Mouse (Mus musculus) kidney, postnatal 36 days (tissue): ENCODE data around the gene C1galt1.

Experiments
- DNase-seq, 2 experiments: peaks; one replicate each; pipeline ENCODE4 v3.0.0; 2021 to 2022; ENCODE audit warnings: mixed read lengths in 2 of 2

The C1galt1 gene

GRCm38 (mm10) chr6:7844802-7845679 lies at the start of gene C1galt1:
Gene C1galt1, plus strand, starts transcription at chr6:7844842.
- DNase-seq: peak; percentile 62 to 83

GRCm38 (mm10) chr6:7799969-7800368 lies 44.7 kb upstream of the C1galt1 start:
- DNase-seq: peak; percentile 8 to 19

DNA sequence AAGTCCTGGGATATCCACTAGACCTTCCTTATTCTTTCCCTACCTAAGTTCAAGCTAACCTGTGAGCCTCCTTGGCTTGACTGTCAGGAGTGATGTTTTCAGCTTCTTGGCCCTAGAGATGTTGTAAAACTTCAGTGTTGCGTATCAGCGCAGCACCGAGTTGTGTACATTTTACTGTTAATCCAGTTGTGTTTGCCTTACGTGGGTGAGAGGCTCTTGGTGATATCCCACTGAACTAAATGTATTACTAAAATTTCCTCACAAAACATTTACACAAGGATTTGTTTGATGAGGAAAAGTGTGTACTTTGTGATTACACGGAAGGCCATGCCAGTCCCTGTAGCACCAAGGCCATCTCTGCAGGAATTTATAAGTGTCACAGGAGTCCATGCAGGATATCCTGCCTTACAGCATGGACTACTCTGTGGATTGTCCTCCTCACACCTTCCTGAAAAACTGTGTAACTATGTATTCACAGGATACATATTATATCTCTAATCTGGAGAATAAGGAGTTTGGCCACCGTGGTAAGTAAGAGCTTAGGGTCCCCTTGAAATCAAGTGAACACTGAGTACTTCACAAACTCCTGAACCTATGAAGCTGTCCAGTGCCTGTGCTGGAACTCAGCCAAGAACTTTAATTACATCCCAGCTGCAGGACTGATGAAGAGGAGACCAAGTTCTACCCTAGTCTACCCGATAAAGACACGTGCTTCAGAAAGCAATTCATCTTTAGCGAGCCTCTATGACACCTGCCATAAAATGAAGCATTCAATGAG lies 40.7 kb upstream of the C1galt1 start:
- no peak for DNase-seq

DNA sequence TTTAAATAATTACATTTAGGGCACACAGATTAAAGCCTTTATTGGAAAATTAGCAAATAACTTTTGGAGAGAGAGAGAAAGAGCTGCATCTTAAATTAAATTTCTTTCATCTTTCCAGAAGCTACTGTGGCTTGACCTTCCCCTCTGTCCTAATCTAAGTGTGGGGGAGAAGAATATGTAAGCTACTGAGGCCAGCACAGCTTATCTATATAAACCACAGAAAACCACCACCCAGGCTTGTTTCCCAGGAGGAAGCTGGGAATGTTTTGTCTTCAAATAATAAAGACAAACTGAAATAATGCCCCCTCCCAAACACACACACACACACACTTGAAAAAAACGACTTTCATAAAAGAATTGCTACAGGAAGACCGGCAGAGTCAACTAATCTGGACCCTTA lies 30.5 kb upstream of the C1galt1 start:
- DNase-seq: no peak

DNA sequence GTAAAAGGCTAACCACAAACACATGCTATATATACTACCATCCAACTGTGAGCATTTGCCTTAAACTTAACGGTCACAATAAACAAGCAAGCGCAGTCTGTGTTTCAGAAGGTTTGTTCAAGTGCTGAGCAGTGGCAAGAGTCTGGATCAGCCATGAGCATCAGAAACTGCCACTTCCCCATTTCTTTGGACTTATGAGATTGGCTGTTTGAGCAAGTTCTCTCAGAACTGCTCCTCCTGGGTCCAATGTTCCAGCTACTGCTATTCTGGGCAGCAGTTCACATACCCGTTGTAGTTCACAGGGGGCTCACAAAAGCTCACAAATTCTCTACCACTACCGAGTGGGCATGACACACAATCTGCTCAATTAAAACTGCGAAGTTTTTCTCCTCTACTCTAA lies 28.4 kb upstream of the C1galt1 start:
- DNase-seq: no peak

GRCm38 (mm10) chr6:7822688-7823087 lies 22.0 kb upstream of the C1galt1 start:
- DNase-seq: no peak

DNA sequence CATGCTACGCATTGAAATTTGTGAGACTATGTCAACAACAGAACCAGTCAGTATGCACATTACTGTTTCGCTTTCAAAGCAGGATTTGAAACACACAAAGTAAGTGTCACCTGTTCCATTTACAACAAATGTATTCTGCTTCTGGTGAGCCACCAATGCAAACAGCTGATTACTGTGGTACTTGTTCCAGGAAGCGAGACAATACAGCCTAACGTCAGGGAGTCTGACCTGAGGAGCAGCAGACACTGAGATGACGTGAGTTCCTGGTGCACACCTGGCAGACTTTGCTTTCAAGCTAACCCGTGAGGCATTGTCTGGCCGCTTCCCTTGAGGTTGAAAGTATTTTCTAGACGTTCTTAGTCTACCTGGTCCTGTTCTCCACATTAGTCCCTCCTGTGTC lies 13.8 kb upstream of the C1galt1 start:
- no peak for DNase-seq

- no peak for DNase-seq
Measured at GRCm38 (mm10) chr6:7832564-7833175, 12.0 kb upstream of the C1galt1 start.

- no peak for DNase-seq
Measured at GRCm38 (mm10) chr6:7843726-7844411, 773 bp upstream of the C1galt1 start.

- DNase-seq: peak; percentile 98 to 100
Measured at GRCm38 (mm10) chr6:7844412-7844801, 235 bp upstream of the C1galt1 start.

DNA sequence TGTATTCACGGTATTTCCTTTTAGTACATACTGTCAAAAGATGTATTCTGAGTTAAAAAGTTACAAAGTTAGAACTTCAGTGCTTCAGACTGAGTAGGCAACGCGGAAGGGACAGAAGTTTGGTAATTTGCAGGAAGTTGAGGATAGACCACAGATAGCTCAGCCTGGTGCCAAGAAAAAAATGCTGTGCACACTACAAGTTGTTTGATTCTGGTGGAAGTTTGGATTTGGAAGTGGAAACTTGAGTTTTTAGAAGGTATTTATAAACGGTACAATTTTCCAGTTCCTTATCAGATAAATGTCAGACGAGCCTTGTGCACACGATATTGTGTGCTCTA lies 1.0 kb downstream of the C1galt1 start:
- DNase-seq: peak in 1 of 2 experiments; percentile 19

- DNase-seq: peak in 1 of 2 experiments; percentile 18
Measured at GRCm38 (mm10) chr6:7846726-7847439, 2.2 kb downstream of the C1galt1 start.

GRCm38 (mm10) chr6:7847890-7848508 lies 3.4 kb downstream of the C1galt1 start:
- DNase-seq: peak; percentile 35 to 51

GRCm38 (mm10) chr6:7848714-7849113 lies 4.1 kb downstream of the C1galt1 start:
- DNase-seq: no peak

GRCm38 (mm10) chr6:7851036-7851435 lies 6.4 kb downstream of the C1galt1 start:
- DNase-seq: no peak

DNA sequence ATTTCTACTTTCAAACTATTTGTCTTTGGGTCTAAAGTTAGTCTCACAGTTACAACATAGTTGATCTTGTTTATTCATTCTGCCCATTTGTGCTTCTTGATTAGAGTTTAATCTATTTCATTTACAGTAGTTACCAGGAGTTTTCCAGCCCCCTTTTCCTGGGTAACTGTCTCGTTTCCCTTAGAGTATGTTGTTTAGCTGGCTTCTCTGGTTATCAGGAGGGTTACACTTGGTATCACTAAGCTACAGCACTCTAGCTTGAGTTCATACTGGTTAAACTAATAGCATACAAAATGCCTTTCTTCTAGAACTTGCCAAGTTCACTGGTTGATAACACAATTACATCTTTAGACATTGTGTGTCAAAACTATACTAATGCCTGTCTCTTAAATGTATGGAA lies 8.3 kb downstream of the C1galt1 start:
- no peak for DNase-seq

DNA sequence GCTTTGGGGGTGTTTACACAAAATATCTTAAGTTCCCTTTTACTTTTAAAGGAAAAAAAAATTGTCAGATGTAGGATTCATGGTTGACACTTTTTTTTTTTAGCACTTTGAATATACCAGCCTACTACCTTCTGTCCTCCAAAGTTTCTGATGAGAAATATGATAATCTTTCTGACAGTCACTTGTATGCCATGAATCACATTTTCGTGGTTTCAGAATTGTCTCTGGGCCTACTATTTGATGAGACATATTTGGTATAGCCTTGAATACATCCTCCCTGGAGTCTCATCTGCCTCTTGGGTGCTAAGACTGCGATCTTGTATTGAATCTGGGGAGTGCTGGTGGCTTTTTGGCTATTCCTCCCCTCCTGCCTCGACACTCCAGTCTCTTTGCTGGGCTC lies 8.8 kb downstream of the C1galt1 start:
- DNase-seq: no peak

DNA sequence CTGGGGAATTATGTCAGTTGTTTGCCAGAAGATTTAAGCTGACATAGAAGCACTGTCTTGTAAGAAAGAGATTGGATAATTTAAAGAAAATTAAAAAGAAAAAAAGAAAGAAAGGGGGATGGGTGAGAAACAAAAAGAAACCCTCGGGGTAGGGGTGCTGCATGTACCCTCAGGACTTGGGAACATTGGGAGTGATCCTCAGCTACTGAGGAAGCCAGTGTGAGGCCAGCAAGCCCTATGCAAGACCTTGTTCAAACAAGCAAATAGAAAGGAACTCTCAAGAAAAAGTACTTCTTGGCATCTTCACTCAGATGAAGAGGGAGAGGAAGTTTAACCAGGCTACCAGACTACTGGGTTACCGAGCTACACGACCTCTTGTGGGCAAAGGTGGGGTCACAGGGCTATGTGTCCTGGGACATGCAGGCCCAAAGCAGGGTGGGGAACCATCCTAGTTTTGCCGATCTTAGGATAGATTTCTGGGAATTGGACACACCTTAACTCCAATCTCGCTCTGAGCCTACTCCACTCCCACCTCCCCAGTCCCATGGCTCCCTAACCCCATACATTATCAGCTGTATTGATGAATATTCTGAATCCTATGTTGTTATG lies 12.1 kb downstream of the C1galt1 start:
- DNase-seq: peak in 1 of 2 experiments; percentile 49

GRCm38 (mm10) chr6:7857356-7858247 lies 13.0 kb downstream of the C1galt1 start:
- DNase-seq: peak; percentile 29 to 33

GRCm38 (mm10) chr6:7858586-7858985 lies 13.9 kb downstream of the C1galt1 start:
- DNase-seq: no peak
